Mouse (Mus musculus) heart, adult 2 months (tissue): ENCODE results near the gene Bnc2.

Experiments used
- CTCF ChIP-seq: fragments of 200-600 bp; IDR thresholded peaks from 2 replicates; pipeline ENCODE4 v1.8.1; 2022; ENCODE audit warnings: antibody characterized with exemption, mild to moderate bottlenecking, moderate library complexity
- POLR2A ChIP-seq: fragments of 200-500 bp; IDR thresholded peaks from 2 replicates; pipeline ENCODE4 v1.6.1; 2011; ENCODE audit warnings: mild to moderate bottlenecking, low read depth, low read length, control low read depth; ENCODE audit not compliant: insufficient read depth

DNA sequence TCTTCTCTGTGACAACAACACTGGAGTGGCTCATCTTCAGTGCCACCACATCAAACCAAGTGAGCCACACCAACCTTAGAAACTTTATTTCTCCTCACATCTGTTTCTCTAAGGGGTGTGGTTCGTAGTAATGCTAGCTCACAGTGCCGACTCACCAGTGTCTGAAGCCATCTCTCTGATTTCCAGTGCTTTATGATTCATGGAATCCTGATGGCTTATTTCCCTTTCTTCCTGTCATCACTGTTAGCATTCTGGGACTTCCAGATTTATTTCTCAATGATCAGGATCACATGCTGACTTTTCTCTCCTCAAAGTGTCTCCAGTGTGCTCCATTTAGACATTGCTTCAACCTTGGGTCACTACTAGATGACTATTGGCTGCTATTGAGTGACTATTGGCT, 443.8 kb downstream of the Bnc2 start:
- TF ChIP-seq CTCF (no peak), POLR2A (no peak)
